Mouse (Mus musculus): Measurements from ENCODE around the gene Prkar2b.

Gene Prkar2b

DNA sequence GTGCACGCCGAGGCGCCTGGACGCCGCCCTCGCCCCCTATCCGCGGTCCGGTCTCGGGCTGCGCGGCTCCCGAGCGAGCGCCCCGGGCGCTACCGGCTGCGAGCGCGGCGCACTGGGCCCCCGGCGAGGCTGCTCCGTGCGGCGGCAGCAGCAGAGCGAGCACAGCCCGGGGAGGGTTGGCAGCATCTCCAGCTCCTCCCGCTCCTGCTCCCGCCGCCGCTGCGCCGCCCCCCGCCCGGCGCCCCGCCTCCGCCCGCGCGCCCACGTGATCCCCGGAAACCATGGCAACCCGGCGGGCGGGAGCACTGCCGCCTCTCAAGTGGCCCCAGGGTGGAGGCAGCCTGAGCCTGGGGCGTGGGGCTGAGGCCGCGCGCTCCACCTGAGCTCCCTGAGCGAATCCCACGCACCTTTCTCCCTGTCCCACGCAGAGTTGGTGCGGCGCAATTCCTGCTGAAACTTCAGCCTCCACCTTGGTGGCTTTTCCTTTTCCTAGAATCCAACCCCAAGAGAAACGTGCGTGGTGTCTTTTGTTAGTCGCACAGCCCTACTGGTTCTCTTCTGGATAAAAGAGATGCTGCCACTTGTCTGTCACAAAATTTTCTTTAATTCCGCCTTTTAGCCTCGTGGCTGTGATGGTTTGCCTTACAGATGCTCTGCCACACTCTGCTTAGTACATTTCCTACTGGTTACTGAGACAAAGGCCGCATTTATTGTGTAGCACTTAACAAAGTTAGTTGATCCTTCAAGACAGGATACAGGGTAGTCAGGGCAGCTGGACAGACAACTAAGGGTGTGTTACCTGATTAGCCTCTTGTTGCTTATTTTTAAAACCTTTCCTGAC is at the start of gene Prkar2b:
TSS of gene Prkar2b (minus strand) at position 207 of the 841 bp plus-strand sequence.
- peak; percentile 88 for DNase-seq (ENCODE audit: low spot score)

- DNase-seq (ENCODE audit: low spot score): no peak
Observed at GRCm38 (mm10) chr12:32109201-32109600, 48.1 kb upstream of the Prkar2b start.

GRCm38 (mm10) chr12:32104955-32105521 is 43.9 kb upstream of the Prkar2b start:
- DNase-seq (ENCODE audit: low spot score): no peak

GRCm38 (mm10) chr12:32104451-32104862 is 43.4 kb upstream of the Prkar2b start:
- DNase-seq (ENCODE audit: low spot score): no peak

DNA sequence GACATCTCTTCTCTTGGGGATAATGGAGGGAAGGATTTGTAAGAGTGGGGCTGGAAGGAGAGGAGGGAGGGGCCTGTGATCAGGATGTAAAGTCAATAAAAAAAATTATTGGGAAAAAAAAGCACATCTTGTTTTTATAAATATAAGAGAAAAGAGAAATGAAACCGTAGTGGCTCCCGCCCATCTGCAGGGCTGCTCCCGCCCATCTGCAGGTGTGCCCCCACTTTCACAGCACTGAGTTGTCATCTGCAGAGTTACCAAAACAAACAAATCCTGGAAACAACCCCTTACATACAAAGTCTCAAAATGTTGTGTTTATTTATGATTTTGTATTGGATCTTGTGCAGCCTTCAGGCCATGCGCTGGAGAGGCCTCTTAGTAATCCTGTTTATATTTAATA is 40.2 kb upstream of the Prkar2b start:
- no peak for DNase-seq (ENCODE audit: low spot score)

DNA sequence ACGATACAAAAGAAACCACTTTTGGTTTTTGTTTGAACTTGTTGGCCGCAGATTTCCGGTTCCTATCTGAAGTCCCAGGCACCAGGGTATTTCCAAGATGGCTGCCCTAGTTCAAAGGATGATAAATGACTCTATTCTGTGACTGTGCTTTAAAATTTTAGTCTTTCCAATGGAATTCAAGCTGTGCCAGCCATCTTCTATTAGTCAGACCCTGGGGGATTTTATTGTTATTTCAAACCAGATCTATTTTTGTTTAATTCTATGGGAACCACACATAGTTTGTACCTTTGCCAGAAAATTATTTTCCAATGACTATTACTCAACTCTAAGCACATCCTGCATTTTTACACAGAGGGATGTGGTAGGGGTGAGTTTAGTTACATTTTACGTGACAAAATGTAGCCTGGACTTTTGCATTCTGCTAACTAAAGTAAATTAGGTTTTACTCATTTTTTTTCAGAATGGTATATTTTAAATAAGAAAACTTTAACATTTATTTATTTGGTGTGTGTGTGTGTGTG is 38.6 kb upstream of the Prkar2b start:
- DNase-seq (ENCODE audit: low spot score): no peak

DNA sequence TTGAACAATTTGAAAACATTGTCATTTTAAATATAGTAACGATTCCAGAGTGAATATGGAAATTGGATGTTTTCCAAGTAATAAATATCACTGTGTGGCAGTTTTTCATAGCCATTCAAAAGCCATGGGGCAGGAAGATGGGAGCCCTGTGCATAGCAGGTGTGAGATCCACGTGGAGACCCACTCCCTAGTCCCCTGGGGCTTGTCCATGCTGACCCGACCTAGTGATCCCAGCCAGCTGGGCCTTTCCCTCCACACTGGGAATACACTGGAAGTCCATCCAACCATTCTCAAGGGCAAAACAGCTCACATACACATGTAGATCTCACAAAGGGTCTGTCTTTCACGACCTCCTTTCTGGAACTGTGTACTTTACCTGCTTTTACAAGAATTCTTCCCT is 37.5 kb upstream of the Prkar2b start:
- DNase-seq (ENCODE audit: low spot score): no peak

DNA sequence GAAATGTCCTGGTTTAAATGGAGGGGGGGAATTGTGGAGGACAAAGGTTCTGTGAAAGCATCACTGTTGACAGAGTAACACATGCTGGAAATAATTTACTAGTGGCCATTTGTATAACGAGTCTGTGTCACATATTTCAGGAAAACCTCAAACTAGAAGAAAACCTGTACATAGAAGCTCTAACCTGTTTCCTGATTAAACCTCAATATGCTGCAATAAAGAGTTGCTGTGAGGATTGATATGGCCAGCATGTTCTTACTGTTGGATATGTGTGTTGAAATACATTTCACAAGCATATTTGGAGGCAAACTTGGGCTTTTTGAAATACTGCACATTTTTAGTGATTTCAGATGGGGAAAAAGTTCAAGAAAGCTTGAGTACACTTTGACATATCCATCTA is 36.0 kb upstream of the Prkar2b start:
- DNase-seq (ENCODE audit: low spot score): no peak

DNA sequence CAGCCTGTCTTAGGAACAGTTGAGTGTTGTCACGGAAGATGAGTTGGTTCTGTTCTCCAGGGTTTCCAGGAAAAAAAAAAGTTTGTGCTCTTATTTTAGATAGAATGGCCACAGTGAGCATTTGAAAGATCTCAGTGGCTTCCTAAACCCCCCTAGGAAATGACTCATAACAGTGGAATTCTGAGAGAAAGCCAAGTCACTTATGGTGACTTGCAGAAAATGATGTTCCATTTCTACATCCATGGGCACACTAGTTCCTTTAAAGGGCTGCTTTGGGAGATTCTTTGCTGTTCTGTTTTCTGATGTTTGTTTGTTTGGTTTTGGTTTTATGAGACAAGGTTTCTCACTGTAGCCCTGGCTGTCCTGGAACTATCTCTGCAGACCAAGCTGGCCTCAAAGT is 34.1 kb upstream of the Prkar2b start:
- DNase-seq (ENCODE audit: low spot score): no peak

- no peak for DNase-seq (ENCODE audit: low spot score)
Observed at GRCm38 (mm10) chr12:32092452-32092851, 31.4 kb upstream of the Prkar2b start.

DNA sequence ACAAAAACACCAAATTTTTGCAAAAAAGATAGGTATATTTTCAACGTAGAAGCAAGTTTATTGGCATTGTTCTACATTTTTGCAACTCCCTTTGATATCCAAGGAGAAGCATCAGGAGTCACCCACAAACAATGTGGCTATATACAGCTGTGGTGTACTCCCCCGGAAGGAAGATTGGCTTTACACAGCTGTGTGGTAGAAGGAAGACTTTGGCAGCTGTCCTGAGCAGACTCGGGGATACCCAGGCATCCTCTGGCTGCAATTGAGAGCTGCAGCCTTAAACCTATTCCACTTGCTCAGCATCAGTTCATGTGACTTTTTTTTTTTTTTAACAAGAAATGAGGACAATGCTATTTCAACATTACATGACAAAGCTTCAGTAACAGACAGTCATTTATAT is 27.5 kb upstream of the Prkar2b start:
- no peak for DNase-seq (ENCODE audit: low spot score)

DNA sequence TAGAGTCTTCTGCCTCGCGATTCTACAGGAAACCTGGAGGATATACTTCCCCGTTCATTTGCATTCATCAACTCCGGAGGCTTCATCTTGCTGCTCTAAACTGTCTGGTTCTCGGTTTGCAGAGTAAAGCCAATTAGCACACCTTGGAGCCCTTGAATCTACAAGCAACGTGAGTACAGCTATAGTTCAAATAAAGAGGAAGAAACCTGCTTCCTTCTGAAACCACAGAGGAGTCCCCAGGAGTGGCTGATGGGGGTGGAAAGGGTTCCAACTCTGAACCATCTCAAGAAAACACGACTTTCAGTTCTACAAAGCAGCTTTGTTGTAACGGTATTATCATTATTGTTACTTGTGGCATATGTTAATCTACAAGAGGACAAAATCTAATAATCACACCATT is 26.2 kb upstream of the Prkar2b start:
- no peak for DNase-seq (ENCODE audit: low spot score)

DNA sequence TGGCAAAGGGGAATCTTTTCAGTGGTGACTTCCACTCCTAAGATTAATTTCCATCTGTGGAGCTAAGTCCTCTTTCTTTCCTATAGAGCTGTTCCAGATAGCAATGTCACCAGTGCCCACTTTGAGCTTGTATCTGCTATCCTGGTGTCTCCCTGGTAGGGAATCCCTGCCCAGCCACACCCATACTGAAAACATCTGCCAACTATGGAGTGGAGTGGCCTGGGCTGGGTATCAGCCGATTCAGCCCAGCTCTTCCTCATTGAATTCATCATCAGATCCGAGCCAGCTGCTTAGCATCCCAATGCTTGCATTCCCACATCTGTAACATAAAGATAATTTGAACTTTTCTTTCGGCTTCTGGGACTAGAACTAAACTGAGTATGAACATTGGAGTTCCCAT is 25.8 kb upstream of the Prkar2b start:
- DNase-seq (ENCODE audit: low spot score): no peak

- DNase-seq (ENCODE audit: low spot score): no peak
Observed at GRCm38 (mm10) chr12:32085856-32086255, 24.8 kb upstream of the Prkar2b start.

GRCm38 (mm10) chr12:32085189-32085588 is 24.1 kb upstream of the Prkar2b start:
- no peak for DNase-seq (ENCODE audit: low spot score)

- DNase-seq (ENCODE audit: low spot score): no peak
Observed at GRCm38 (mm10) chr12:32084601-32085000, 23.5 kb upstream of the Prkar2b start.

DNA sequence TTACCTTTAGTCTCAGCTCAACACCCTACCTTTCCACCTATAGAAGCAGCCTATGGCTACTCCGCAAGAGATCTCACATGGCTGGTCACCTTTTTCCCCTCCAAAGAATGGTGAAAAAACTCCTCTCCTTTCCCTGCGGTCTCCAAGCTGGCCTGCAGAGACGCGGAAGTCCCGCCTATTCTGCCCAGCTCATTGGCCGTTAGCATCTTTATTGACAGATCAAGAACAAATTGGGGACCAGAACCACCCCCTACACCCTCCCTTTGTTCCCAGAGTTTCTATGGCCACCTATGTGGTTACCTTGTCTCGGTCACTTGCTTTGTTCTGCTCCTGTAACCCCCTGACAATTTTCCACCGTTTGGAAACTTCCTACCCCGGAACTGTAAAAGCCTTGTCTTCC is 19.6 kb upstream of the Prkar2b start:
- no peak for DNase-seq (ENCODE audit: low spot score)

- DNase-seq (ENCODE audit: low spot score): no peak
Observed at GRCm38 (mm10) chr12:32077403-32077802, 16.3 kb upstream of the Prkar2b start.

DNA sequence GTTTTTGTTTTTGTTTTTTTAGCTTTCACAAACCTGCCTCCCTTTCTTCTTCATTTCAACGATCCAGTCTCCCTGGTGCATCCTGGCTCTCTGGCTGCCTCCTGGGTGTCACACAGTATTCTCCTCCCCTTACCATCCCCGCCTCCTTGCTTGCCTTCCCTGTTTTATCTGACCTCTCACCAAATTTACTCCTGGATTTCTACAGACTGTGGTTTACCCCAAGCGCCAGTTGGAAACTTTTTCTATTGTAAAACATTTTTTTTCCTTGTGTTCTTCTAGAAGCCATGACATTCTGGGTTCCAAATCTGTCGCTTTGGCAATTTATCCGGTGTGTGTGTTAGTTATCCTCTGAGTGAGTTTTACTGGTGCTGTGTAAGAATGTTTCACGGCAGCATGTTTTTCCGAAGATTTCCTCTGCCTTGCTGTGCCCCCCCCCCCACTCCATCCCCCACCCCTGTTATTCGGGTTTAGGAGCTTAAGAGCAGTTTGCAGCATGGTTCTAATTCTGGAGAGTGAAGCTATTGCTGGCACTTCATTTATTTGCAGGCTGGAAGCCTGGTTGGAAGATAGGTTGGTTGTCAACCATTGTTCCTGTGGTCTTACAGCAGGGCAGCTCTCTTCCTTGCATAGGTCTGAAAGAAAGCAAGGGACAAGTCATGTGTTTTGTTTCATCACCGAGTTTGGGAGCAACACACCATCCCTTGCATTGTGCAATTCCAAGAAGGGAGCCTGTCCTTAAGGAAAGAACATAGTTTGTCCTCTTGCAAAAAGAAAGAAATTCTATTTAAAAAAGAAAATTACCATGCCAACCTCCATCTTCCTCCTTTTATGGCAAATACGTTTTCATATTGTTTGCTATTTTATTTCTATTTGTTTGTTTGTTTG is 15.0 kb upstream of the Prkar2b start:
- no peak for DNase-seq (ENCODE audit: low spot score)

- DNase-seq (ENCODE audit: low spot score): no peak
Observed at GRCm38 (mm10) chr12:32074271-32074670, 13.2 kb upstream of the Prkar2b start.

- peak; percentile 14 for DNase-seq (ENCODE audit: low spot score)
Observed at GRCm38 (mm10) chr12:32066004-32066403, 4.9 kb upstream of the Prkar2b start.

All from retina, embryonic 14.5 days (tissue).